Mouse (Mus musculus) lung, embryonic 14.5 days (tissue): Measurements from ENCODE around the gene Eif4e3. TPM values are rescaled to one million over a fixed set of nuclear protein-coding genes. Genes with fewer than 3 reads are reported as not detected.
A peak's percentile ranks its signal among the peaks of the same experiment; 100 is the strongest.

Experiments
- ATAC-seq: fragments of 200-750 bp; cut with Nextera tagmentation; 2 replicates; pipeline ENCODE4 v1.8.0; 2017; ENCODE audit warnings: mild to moderate bottlenecking, moderate TSS enrichment, moderate library complexity; ENCODE audit not compliant: insufficient read depth
- DNase-seq: peaks from one replicate; pipeline ENCODE4 v3.0.0-alpha.2; 2015
- H3K27ac ChIP-seq: fragments of 300-500 bp; sonication (generic); 2 replicates; pipeline ENCODE4 v1.5.1; 2014; ENCODE audit warnings: low read depth, mild to moderate bottlenecking, moderate library complexity
- H3K27me3 ChIP-seq: fragments of 300-500 bp; sonication (generic); 2 replicates; pipeline ENCODE4 v1.6.1; 2014; ENCODE audit warnings: low read length, control low read depth; ENCODE audit not compliant: insufficient read depth
- H3K36me3 ChIP-seq: fragments of 300-500 bp; sonication (generic); 2 replicates; pipeline ENCODE4 v1.6.1; 2014; ENCODE audit warnings: control low read depth; ENCODE audit not compliant: insufficient read depth
- H3K4me1 ChIP-seq: fragments of 300-500 bp; sonication (generic); 2 replicates; pipeline ENCODE4 v1.6.1; 2014; ENCODE audit warnings: antibody characterized with exemption, control low read depth; ENCODE audit not compliant: insufficient read depth
- H3K4me2 ChIP-seq: fragments of 300-500 bp; sonication (generic); 2 replicates; pipeline ENCODE4 v1.6.1; 2014; ENCODE audit warnings: mild to moderate bottlenecking
- H3K4me3 ChIP-seq: fragments of 300-500 bp; sonication (generic); 2 replicates; pipeline ENCODE4 v1.5.1; 2014; ENCODE audit warnings: low read depth, low read length
- H3K9ac ChIP-seq: fragments of 300-500 bp; sonication (generic); 2 replicates; pipeline ENCODE4 v1.6.1; 2014
- H3K9me3 ChIP-seq: fragments of 300-500 bp; sonication (generic); 2 replicates; pipeline ENCODE4 v1.6.1; 2016; ENCODE audit warnings: low read depth, low read length, control low read depth
- CTCF ChIP-seq: IDR thresholded peaks from 2 replicates; pipeline ENCODE4 v1.5.1; 2016; ENCODE audit warnings: antibody characterized with exemption, low read depth
- WGBS: fragments of 180-500 bp; shearing (Covaris S2); extraction: QIAGEN DNeasy Blood & Tissue Kit; methylation state at CpG from one replicate; pipeline ENCODE4 v1.1.7; 2014; 5-methylcytosine and 5-hydroxymethylcytosine counted together
- polyA plus RNA-seq: library from polyadenylated mRNA; unstranded; fragments of >200 nt; fragmentation: Nextera tagmentation; extraction: Ambion mirVana; gene quantifications from 2 replicates; pipeline ENCODE4 v1.2.1, GENCODE M21; 2014

Eif4e3 gene
- polyA plus RNA-seq, 1 experiment from 2014 or later, result 27.8 TPM

DNA sequence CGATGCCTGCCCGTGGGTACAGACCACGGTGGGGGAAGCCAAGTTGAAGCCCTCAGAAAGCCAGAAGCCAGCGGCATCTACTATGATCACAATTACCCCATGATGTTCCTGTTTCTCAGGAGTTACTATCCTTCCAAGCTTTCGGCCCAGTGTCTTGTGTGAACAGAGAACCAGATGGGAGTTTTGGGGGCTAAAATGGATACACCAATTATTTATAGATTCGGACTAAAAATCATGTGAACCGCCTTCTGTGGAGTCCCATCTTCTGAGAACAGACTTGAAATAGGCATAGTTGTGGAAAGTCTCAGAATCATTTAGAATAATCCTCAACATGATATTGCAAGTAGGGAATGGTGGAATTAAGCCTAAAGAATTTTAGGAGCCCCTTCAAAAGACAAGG, 64.1 kb downstream of the Eif4e3 start:
- no peak overlapping the region for H3K4me3 ChIP-seq
- H3K4me2 ChIP-seq, result no peak overlapping the region
- TF ChIP-seq CTCF, result no peak
- H3K27me3 ChIP-seq, result no peaks in the 10 kb centered on the region
- no peak overlapping the region for H3K27ac ChIP-seq
- no peak for ATAC-seq
- H3K36me3 ChIP-seq, result no peaks in the 10 kb centered on the region
- no peak for DNase-seq
- WGBS, result 85% methylated on average over 7 of the region's 7 CpGs
- no peak overlapping the region for H3K9ac ChIP-seq
- peaks cover 3% of the 10 kb centered on the region; the same call in 1 of the 2 replicates for H3K4me1 ChIP-seq
- no peaks in the 10 kb centered on the region for H3K9me3 ChIP-seq

DNA sequence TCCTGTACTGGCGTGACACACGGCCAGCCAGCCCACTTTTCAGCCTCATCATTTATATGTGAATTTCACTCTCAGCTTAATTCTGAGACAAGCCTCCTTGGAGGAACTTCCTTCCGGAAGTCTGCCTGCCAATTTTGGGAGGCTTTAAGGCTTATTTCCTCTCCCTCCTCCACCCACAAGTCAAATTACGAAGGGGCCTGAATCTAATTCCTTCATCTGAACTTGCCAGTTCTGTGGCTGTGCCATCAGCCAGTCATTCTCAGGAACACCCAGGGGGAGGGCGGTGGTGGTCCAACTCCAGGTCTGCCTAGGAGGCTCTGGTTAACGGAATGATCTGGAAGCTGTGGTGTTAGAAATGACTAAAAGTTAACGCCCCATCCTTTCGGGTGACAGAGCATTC, 65.7 kb downstream of the Eif4e3 start:
- Histone ChIP-seq H3K4me2 (no peak overlapping the region), H3K4me3 (no peak overlapping the region), H3K27ac (no peak overlapping the region), H3K9ac (no peak overlapping the region), H3K27me3 (no peaks in the 10 kb centered on the region), H3K4me1 (peaks cover 3% of the 10 kb centered on the region; the same call in 1 of the 2 replicates), H3K9me3 (no peaks in the 10 kb centered on the region), H3K36me3 (no peaks in the 10 kb centered on the region)
- no peak for TF ChIP-seq CTCF
- DNase-seq (peak; percentile 51), ATAC-seq (no peak)
- WGBS, result 59% methylated on average over 8 of the region's 8 CpGs

DNA sequence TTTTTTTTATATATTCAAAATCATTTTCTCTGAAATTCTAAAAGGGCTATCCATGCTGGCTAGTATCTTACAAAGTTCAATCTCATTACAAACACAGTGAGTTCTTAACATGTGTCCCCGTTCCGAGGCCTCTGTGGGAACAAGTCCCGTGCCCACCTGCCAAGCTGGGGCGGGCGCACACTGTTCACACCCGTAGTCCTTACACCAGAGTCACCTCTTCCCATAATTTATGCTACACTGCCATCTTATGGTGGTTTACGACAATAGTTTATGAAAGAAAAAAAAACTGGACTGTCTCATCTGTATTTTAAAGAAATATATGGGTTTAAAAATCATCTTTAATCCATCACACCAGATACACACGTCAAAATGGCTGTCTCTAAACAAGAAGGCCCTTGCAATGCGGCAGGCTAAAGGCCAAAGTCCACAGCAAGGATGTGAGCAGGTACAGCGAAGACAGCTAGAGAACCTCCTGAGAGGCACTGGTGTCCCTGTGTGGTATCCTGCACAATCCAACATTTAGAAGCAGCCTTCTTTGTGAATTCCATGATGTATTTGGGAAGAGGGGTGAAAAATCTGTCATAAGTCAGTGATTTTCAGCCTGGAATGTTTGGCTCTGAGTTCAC, 66.3 kb downstream of the Eif4e3 start:
- H3K27me3 ChIP-seq, result no peaks in the 10 kb centered on the region
- no peak overlapping the region for H3K4me3 ChIP-seq
- H3K4me2 ChIP-seq, result 0 out of 2 replicates have a peak overlapping the region, but pooled peaks have one; percentile 23
- H3K36me3 ChIP-seq, result no peaks in the 10 kb centered on the region
- H3K4me1 ChIP-seq, result peaks cover 3% of the 10 kb centered on the region; the same call in 1 of the 2 replicates
- no peak overlapping the region for H3K9ac ChIP-seq
- ATAC-seq (peak; percentile 70), DNase-seq (peak; percentile 88)
- no peaks in the 10 kb centered on the region for H3K9me3 ChIP-seq
- WGBS, result 18% methylated on average over 10 of the region's 10 CpGs
- H3K27ac ChIP-seq, result no peak overlapping the region
- TF ChIP-seq CTCF, result peak; percentile 68

DNA sequence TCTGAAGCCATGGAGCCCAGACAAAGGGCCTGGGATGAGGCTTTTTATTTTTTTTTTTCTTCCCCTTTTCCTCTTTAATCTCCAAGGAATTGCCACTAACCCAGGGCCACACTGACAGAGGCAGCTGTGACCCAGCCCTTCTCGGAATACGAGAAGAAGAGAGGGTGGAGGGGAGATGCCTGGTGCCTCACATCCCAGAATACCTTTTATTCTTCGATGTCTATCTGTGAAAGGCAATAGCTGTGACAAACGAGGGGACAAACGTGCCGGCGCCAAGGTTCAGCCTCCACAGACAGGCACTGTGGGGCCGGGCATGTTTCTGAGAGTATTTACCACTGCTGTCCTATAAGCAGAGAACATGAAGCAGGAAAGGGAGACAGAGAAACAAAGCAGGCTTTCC, 66.9 kb downstream of the Eif4e3 start:
- Histone ChIP-seq H3K27me3 (no peaks in the 10 kb centered on the region), H3K4me1 (peaks cover 3% of the 10 kb centered on the region; the same call in 1 of the 2 replicates), H3K9me3 (no peaks in the 10 kb centered on the region), H3K4me2 (no peak overlapping the region), H3K36me3 (no peaks in the 10 kb centered on the region), H3K9ac (no peak overlapping the region), H3K4me3 (no peak overlapping the region), H3K27ac (no peak overlapping the region)
- TF ChIP-seq CTCF, result no peak
- WGBS, result 29% methylated on average over 8 of the region's 8 CpGs
- ATAC-seq, result no peak
- no peak for DNase-seq

DNA sequence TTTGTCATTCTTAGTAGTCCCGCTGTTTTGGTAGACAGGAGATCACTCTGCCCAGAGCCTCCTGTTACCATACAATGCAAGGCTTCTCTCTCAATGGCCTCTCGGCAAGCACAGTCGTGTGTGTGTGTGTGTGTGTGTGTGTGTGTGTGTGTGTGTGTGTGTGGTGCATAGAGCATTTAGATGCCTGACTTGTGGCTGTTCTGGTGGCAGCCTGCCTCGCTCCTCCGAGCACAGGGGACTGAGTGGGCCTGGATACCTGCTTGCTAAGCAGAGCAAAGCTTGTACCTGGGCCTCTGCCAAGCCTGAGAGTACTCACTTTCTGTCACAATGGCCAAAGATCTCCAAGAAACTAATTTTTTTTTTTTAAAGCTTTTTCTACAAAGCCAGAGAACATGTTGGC, 67.3 kb downstream of the Eif4e3 start:
- Histone ChIP-seq H3K4me1 (peaks cover 3% of the 10 kb centered on the region; the same call in 1 of the 2 replicates), H3K27me3 (no peaks in the 10 kb centered on the region), H3K9me3 (no peaks in the 10 kb centered on the region), H3K4me2 (no peak overlapping the region), H3K4me3 (no peak overlapping the region), H3K27ac (no peak overlapping the region), H3K9ac (no peak overlapping the region), H3K36me3 (no peaks in the 10 kb centered on the region)
- no peak for ATAC-seq
- no peak for TF ChIP-seq CTCF
- 57% methylated on average over 5 of the region's 5 CpGs for WGBS
- peak; percentile 34 for DNase-seq

DNA sequence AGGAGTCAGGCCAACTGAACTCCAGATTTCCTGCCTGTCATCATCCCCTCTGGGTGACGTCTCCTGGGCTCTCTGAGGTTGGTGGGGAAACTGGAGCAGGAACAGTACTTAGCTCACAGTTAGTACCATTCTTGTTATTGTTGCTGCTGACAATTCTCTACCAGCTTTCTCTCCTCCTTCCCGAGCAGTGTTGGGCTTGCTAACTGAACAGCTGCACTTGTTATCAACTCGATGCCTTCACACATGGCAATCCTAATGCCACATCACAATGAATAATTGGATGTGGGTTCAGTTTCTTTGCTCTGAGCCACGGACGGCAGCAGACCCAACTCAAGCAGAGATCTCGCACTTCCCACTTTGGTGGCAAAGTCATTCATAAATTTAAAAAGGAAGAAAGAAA, 89.5 kb downstream of the Eif4e3 start:
- H3K9ac ChIP-seq, result no peak overlapping the region
- H3K4me1 ChIP-seq, result no peaks in the 10 kb centered on the region
- WGBS, result 43% methylated on average over 6 of the region's 6 CpGs
- DNase-seq (no peak), ATAC-seq (no peak)
- no peaks in the 10 kb centered on the region for H3K36me3 ChIP-seq
- no peaks in the 10 kb centered on the region for H3K27me3 ChIP-seq
- no peak overlapping the region for H3K4me3 ChIP-seq
- H3K4me2 ChIP-seq, result no peak overlapping the region
- no peaks in the 10 kb centered on the region for H3K9me3 ChIP-seq
- H3K27ac ChIP-seq, result no peak overlapping the region
- no peak for TF ChIP-seq CTCF

DNA sequence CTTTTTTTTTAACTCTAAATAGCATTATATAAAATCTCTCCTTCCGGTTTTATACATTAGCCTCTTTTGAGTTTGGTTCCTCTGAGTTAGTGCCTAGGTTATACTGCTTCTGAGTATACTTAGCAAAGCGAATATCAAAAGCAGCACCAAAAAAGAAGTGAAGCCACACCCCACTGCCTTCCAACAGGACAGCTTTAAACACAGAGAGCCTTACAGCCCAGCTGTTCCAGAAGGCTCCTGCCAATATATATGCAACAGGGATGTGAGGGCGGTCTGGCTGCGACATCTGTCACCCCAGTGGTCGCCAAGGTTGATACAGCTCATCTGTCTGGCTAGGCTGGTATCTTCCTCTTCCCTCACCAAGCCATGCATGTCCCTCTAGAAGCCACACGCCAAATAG, 90.9 kb downstream of the Eif4e3 start:
- Histone ChIP-seq H3K9ac (no peak overlapping the region), H3K27ac (no peak overlapping the region), H3K27me3 (no peaks in the 10 kb centered on the region), H3K4me1 (no peaks in the 10 kb centered on the region), H3K9me3 (no peaks in the 10 kb centered on the region), H3K36me3 (no peaks in the 10 kb centered on the region), H3K4me3 (no peak overlapping the region), H3K4me2 (no peak overlapping the region)
- WGBS, result 61% methylated on average over 6 of the region's 6 CpGs
- DNase-seq, result peak; percentile 36
- ATAC-seq, result no peak
- no peak for TF ChIP-seq CTCF

Other genes starting within 250 kb of the Eif4e3 start
- gene Foxp1, start 144.1 kb downstream of the Eif4e3 start, polyA plus RNA-seq, result 111 and 114 TPM in 2 replicates
- 6.5 and 7.3 TPM in 2 replicates for gene Gm20696, start within 50 bp of the Eif4e3 start, polyA plus RNA-seq
- 6.1 and 6.5 TPM in 2 replicates for gene Gpr27, start 25.9 kb upstream of the Eif4e3 start, polyA plus RNA-seq
- gene Prok2, start 59.6 kb upstream of the Eif4e3 start, polyA plus RNA-seq, result 0.12 and 0.18 TPM in 2 replicates